Mouse (Mus musculus) myocyte (in vitro differentiated cells): ENCODE measurements around the gene Wdfy1. TPM values are rescaled to one million over a fixed set of nuclear protein-coding genes. Genes with fewer than 3 reads are reported as not detected.

Experiments
- H3K27me3 ChIP-seq: one replicate; pipeline ENCODE4 v1.6.1; 2011; ENCODE audit not compliant: control insufficient read depth, insufficient read depth, insufficient read length
- H3K36me3 ChIP-seq: one replicate; pipeline ENCODE4 v1.6.1; 2011; ENCODE audit not compliant: control insufficient read depth, insufficient read depth
- H3K4me2 ChIP-seq: one replicate; pipeline ENCODE4 v1.6.1; 2011; ENCODE audit warnings: low read depth, control low read depth
- H3K4me3 ChIP-seq: one replicate; pipeline ENCODE4 v1.5.1; 2011; ENCODE audit warnings: mild to moderate bottlenecking, control low read depth, moderate library complexity
- H3K79me2 ChIP-seq: one replicate; pipeline ENCODE4 v1.6.1; 2011; ENCODE audit not compliant: control insufficient read depth, insufficient read depth
- H3ac ChIP-seq: one replicate; pipeline ENCODE4 v1.6.1; 2011; ENCODE audit not compliant: control insufficient read depth, insufficient read length
- CEBPB ChIP-seq: IDR thresholded peaks from 2 replicates; pipeline ENCODE4 v1.6.1; 2011; ENCODE audit warnings: mild to moderate bottlenecking, moderate library complexity; ENCODE audit not compliant: poor library complexity, insufficient read depth, severe bottlenecking
- E2F4 ChIP-seq: IDR thresholded peaks from one replicate; pipeline ENCODE4 v1.6.1; 2011; ENCODE audit warnings: mild to moderate bottlenecking, control low read depth, moderate library complexity; ENCODE audit not compliant: insufficient read depth
- MAX ChIP-seq: IDR thresholded peaks from one replicate; pipeline ENCODE4 v1.6.1; 2011; ENCODE audit warnings: low read depth, mild to moderate bottlenecking, control low read depth
- MYOD1 ChIP-seq, 3 experiments: IDR thresholded peaks; one replicate each; pipeline ENCODE4 v1.6.1; 2011; ENCODE audit warnings: control low read depth in 2 of 3, low read depth in 2 of 3, mild to moderate bottlenecking in 2 of 3, moderate library complexity in 1 of 3; ENCODE audit not compliant: insufficient read length in 2 of 3, control insufficient read depth in 1 of 3
- MYOG ChIP-seq, 3 experiments: IDR thresholded peaks; one replicate each; pipeline ENCODE4 v1.6.1; 2011; ENCODE audit warnings: control low read depth in 2 of 3, low read depth in 2 of 3, mild to moderate bottlenecking in 2 of 3; ENCODE audit not compliant: insufficient read length in 2 of 3, control insufficient read depth in 1 of 3, insufficient read depth in 1 of 3
- POLR2A ChIP-seq: IDR thresholded peaks from one replicate; pipeline ENCODE4 v1.6.1; 2011; ENCODE audit warnings: low read depth, mild to moderate bottlenecking, control low read depth, moderate library complexity; ENCODE audit not compliant: insufficient read length
- POLR2AphosphoS2 ChIP-seq: IDR thresholded peaks from one replicate; pipeline ENCODE4 v1.6.1; 2011; ENCODE audit warnings: low read depth, control low read depth; ENCODE audit not compliant: insufficient read length
- REST ChIP-seq: IDR thresholded peaks from one replicate; pipeline ENCODE4 v1.6.1; 2011; ENCODE audit warnings: mild to moderate bottlenecking, control low read depth, moderate library complexity; ENCODE audit not compliant: insufficient read depth, insufficient read length
- SRF ChIP-seq: IDR thresholded peaks from one replicate; pipeline ENCODE4 v1.6.1; 2011; ENCODE audit warnings: low read depth; ENCODE audit not compliant: control insufficient read depth, insufficient read length
- TCF12 ChIP-seq: IDR thresholded peaks from one replicate; pipeline ENCODE4 v1.6.1; 2011; ENCODE audit warnings: mild to moderate bottlenecking, control low read depth; ENCODE audit not compliant: poor library complexity, insufficient read depth, severe bottlenecking
- TCF3 ChIP-seq: IDR thresholded peaks from one replicate; pipeline ENCODE4 v1.6.1; 2011; ENCODE audit warnings: low read depth, control low read depth; ENCODE audit not compliant: insufficient read length
- USF1 ChIP-seq: IDR thresholded peaks from one replicate; pipeline ENCODE4 v1.6.1; 2011; ENCODE audit warnings: low read depth, mild to moderate bottlenecking, control low read depth, moderate library complexity
- polyA plus RNA-seq: library from polyadenylated mRNA; unstranded; fragments of >200 nt; fragmentation: generic; extraction: Trizol; gene quantifications from one replicate; pipeline ENCODE4 v1.2.1, GENCODE M21; 2012; ENCODE audit warnings: missing spikeins

The Wdfy1 gene
- polyA plus RNA-seq, 1 experiment: 28.6 TPM

GRCm38 (mm10) chr1:79704672-79705071 is 71.3 kb downstream of the Wdfy1 start:
- H3K79me2 ChIP-seq: no peaks in the 10 kb centered on the region
- H3K27me3 ChIP-seq: no peaks in the 10 kb centered on the region
- H3ac ChIP-seq: no peak overlapping the region
- no peak for TF ChIP-seq TCF3
- TF ChIP-seq E2F4: no peak
- TF ChIP-seq REST: no peak
- TF ChIP-seq MAX: no peak
- TF ChIP-seq MYOG (IDR thresholded peaks at IDR 0.05; ENCODE audit: control insufficient read depth in 1 of 3, insufficient read depth in 1 of 3, insufficient read length in 2 of 3, low read depth in 2 of 3): no peak
- no peak for TF ChIP-seq TCF12
- no peak for TF ChIP-seq POLR2A
- no peak for TF ChIP-seq POLR2AphosphoS2
- no peak for TF ChIP-seq CEBPB
- no peak for TF ChIP-seq MYOD1 (IDR thresholded peaks at IDR 0.05; ENCODE audit: control insufficient read depth in 1 of 3, insufficient read length in 2 of 3, low read depth in 2 of 3)
- TF ChIP-seq USF1: no peak
- no peak for TF ChIP-seq SRF
- H3K4me3 ChIP-seq: no peak overlapping the region
- H3K36me3 ChIP-seq: peaks cover 21% of the 10 kb centered on the region
- H3K4me2 ChIP-seq: no peak overlapping the region

- H3K27me3 ChIP-seq: no peaks in the 10 kb centered on the region
Measured at GRCm38 (mm10) chr1:79703520-79703919, 72.4 kb downstream of the Wdfy1 start.

GRCm38 (mm10) chr1:79698506-79698905 is 77.4 kb downstream of the Wdfy1 start:
- no peak overlapping the region for H3ac ChIP-seq

More at GRCm38 (mm10) chr1:79703520-79703919, 72.4 kb downstream of the Wdfy1 start:
- Histone ChIP-seq H3K36me3 (peaks cover 19% of the 10 kb centered on the region), H3K4me3 (no peak overlapping the region), H3ac (no peak overlapping the region), H3K79me2 (no peaks in the 10 kb centered on the region), H3K4me2 (no peak overlapping the region)
- TF ChIP-seq TCF12 (no peak), E2F4 (no peak), MYOD1 (IDR thresholded peaks at IDR 0.05; ENCODE audit: control insufficient read depth in 1 of 3, insufficient read length in 2 of 3, low read depth in 2 of 3) (no peak), CEBPB (no peak), REST (no peak), POLR2A (no peak), TCF3 (no peak), MYOG (IDR thresholded peaks at IDR 0.05; ENCODE audit: control insufficient read depth in 1 of 3, insufficient read depth in 1 of 3, insufficient read length in 2 of 3, low read depth in 2 of 3) (no peak), MAX (no peak), POLR2AphosphoS2 (no peak), USF1 (no peak), SRF (no peak)

GRCm38 (mm10) chr1:79697382-79697781 is 78.6 kb downstream of the Wdfy1 start:
- Histone ChIP-seq H3K4me2 (peak overlapping the region; percentile 42), H3K36me3 (no peaks in the 10 kb centered on the region), H3K27me3 (no peaks in the 10 kb centered on the region), H3K4me3 (no peak overlapping the region), H3ac (no peak overlapping the region), H3K79me2 (no peaks in the 10 kb centered on the region)
- TF ChIP-seq POLR2AphosphoS2 (peak; percentile 58), REST (no peak)

More at GRCm38 (mm10) chr1:79698506-79698905, 77.4 kb downstream of the Wdfy1 start:
- no peak overlapping the region for H3K4me3 ChIP-seq
- no peaks in the 10 kb centered on the region for H3K27me3 ChIP-seq
- H3K4me2 ChIP-seq: peak overlapping the region; percentile 4
- H3K79me2 ChIP-seq: no peaks in the 10 kb centered on the region
- no peaks in the 10 kb centered on the region for H3K36me3 ChIP-seq
- TF ChIP-seq USF1 (no peak), MAX (no peak), E2F4 (no peak), CEBPB (no peak), MYOD1 (IDR thresholded peaks at IDR 0.05; ENCODE audit: control insufficient read depth in 1 of 3, insufficient read length in 2 of 3, low read depth in 2 of 3) (no peak), SRF (no peak), POLR2AphosphoS2 (no peak), REST (no peak), POLR2A (no peak), MYOG (IDR thresholded peaks at IDR 0.05; ENCODE audit: control insufficient read depth in 1 of 3, insufficient read depth in 1 of 3, insufficient read length in 2 of 3, low read depth in 2 of 3) (no peak), TCF3 (no peak), TCF12 (no peak)

- no peak overlapping the region for H3ac ChIP-seq
- H3K27me3 ChIP-seq: no peaks in the 10 kb centered on the region
- H3K36me3 ChIP-seq: no peaks in the 10 kb centered on the region
- no peak overlapping the region for H3K4me3 ChIP-seq
- no peaks in the 10 kb centered on the region for H3K79me2 ChIP-seq
- TF ChIP-seq MYOD1 (IDR thresholded peaks at IDR 0.05; ENCODE audit: control insufficient read depth in 1 of 3, insufficient read length in 2 of 3, low read depth in 2 of 3) (no peak), POLR2A (no peak), E2F4 (no peak), CEBPB (no peak), MYOG (IDR thresholded peaks at IDR 0.05; ENCODE audit: control insufficient read depth in 1 of 3, insufficient read depth in 1 of 3, insufficient read length in 2 of 3, low read depth in 2 of 3) (no peak), MAX (no peak), TCF3 (no peak), REST (no peak), TCF12 (no peak), POLR2AphosphoS2 (no peak), SRF (no peak)
- no peak overlapping the region for H3K4me2 ChIP-seq
Measured at GRCm38 (mm10) chr1:79696933-79697332, 79.0 kb downstream of the Wdfy1 start.
